Mouse (Mus musculus) cerebral cortex, adult 2 months (tissue): Measurements from ENCODE around the gene Exoc8.

ENCODE experiments used
- WGBS: fragments of 180-500 bp; shearing (Covaris S2); methylation state at CpG from one replicate; pipeline ENCODE4 v1.1.7; 2018; 5-methylcytosine and 5-hydroxymethylcytosine counted together

Exoc8 gene

DNA sequence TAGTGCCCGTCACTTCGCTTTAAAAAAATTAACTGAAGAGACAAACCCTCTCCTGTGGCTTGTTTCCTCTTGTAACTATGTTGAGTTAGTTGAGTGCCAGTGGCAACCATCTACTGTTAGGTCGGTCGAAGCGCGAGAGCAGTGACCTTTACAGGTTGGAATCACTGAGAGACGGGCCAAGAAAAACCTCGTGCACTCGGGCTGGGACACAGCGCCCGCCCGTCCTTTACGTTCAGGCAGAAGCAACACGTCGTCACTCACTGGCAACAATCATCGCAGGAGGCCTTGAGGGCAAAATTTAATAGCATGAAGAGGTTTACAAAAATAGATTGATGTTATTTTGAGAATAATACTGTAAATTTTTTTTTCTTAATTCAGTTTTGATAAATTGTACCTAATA is 12.4 kb upstream of the Exoc8 start:
- 88% methylated on average over 16 of the region's 16 CpGs for WGBS

DNA sequence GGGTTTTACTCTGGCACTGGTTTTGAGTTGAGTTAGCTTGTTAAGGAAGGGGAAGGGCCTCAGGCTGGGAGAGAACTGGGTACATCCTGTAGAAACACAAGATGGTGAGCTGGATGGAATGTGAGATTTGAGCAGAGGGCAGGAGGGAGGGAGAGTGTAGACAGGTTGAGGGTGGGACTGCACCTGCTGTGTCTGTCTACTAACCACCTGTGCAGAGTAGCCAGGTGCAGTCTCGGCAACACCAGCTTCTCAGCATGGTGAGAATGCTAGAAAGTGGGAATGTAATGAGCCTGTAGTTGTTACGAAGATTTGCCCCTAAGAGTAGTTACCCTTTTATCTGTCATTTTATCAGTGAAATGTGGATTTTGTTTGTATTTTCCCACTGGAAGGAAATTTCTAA is 8.0 kb upstream of the Exoc8 start:
- WGBS, result 73% methylated on average over 2 of the region's 2 CpGs

DNA sequence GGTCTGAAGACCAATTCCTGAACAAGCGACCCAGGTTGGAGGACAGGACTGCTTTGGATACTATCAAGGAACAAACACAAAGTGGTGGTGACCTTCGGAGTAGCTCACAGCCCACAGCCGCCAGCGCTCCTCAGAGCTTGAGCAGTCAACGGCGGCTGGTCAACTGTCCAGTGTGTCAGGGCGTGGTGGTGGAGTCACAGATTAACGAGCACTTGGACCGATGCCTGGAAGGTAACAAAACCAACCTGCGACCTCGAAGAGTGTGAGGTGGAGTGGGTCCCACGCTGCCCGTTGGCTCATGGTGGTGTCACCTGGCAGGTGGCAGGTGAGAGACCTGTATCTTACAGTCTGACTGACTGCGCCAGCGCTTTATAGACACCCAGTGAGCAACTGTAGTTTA is 5.7 kb upstream of the Exoc8 start:
- WGBS, result 92% methylated on average over 15 of the region's 15 CpGs

DNA sequence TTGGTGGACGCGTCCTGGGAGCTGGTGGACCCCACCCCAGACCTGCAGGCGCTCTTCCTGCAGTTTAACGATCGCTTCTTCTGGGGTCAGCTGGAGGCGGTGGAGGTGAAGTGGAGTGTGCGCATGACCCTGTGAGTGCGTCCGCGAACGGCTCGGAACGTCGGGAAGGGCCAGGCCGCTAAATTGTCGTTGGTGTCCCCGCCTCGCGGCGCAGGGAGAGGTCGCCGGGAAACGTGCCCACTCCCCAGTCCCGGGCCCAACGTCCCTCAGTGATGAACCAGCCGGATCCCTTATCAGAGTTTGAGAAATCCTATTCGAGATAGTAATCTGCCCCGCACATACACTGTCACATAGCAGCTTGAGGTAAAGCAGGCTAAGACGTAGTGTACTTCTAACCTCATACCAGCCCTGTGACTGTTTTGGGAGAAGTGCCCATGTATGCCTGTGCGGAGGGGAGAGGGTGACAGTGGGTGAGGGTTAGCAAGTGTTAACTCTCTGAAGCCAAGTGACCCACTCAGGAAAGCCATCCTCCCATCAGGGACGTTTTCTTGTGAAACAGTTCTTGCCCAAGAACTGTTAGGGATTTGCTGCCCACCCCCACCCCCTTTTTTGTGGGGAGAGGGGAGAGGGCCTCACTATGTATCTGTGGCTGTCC is 873 bp upstream of the Exoc8 start:
- WGBS, result 4% methylated on average over 31 of the region's 31 CpGs

DNA sequence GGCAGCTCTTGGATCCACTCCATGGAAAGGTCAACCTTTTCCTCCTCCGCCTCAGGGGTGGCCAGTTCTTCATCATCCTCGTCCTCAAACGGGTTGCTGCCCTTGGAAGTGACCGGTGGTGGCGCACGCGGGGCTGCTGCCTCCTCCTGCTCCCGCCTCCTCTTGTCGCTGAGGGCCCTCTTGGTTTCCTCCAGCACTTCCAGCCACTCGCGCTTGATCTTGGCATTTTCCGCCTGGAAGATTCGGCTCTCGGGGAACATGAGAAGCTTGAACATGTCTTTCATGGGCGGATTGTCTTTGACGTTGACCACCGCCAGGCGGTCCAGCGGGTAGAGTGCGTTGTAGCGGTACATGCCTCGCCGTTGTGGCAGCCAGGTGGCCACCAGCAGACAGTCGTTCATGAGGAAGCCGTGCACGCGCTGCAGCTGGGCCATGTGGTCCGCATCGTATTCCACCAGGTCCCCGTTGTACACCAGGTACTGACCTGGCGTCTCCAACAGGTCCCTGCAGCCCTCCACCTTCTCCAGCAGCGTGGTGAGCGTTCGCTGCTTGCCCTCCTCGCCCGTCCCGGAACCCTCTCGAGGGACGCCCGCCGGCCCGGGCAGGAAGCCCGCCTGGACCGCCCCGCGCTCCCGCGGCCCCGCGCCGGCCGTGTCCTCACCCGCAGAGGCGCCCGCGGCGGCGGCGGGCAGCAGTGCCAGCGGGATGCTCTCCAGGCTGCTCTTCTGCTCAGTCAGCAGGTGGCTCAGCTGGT is 696 bp downstream of the Exoc8 start:
- 1% methylated on average over 60 of the region's 60 CpGs for WGBS

DNA sequence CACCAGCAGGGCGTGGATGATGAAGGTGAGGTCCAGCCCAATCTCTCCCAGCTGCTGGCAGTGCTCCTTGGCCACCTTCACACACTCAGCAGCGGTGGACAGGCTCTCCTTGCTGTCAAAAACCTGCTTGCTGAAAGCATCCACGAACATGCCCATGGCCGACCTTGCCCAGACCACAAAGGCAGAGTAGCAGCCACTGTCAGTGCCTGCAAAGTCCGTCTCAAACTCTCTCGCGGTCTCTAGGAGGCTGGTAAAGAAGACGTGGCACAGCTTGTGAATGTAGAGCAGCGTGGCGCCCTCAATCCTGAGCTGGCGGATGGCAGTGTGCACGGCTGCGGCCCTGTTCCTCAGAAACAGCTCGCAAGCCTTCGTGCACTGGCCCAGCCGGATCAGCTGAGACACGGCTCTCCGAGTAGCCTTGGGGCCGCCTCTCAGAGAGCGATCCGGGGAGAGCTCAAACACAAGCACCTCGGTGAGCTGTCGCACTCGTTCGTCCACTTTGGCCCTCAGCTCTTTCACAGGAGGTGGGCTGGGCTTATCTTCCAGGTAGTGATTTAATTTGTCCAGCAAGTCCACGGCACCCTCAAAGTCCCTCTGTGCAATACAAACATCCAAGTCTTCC is 1.4 kb downstream of the Exoc8 start:
- WGBS, result 77% methylated on average over 26 of the region's 26 CpGs

DNA sequence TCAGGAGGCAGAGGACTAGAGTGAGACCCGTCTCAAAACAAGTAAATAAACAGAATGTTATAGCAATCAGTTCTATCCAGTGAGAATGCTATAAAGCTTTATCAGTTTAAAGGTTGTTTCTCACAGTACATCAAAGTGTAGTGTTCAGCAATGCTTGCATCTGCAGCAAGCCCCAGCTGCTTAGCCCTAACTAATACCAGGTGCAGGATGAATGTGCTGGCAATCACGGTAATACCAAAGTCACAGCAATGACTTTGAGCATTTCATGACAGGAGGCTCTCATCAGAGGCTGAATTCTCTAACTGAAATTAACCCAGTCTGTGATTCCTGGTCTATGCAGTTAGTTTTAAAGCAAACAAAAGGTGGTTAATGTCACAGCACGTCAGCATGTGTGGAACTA is 4.9 kb downstream of the Exoc8 start:
- WGBS, result 45% methylated on average over 3 of the region's 3 CpGs

DNA sequence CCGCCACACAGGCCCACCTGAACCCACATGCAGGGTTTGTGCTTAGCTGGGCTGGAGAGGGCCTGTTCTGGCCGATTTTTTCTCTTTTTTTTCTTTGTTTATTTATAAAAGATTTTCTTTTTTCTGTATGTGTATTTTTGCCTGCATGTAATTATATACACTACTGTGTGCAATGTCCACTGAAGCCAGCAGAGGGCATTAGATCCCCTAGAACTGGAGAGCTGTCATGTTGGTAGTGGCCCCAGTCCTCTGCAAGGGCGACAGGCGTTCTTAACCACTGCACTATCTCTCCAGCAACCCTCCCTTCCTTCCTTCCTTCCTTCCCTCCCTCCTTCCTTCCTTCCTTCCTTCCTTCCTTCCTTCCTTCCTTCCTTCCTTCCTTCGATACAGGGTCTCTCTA is 9.1 kb downstream of the Exoc8 start:
- 94% methylated on average over 5 of the region's 5 CpGs for WGBS

DNA sequence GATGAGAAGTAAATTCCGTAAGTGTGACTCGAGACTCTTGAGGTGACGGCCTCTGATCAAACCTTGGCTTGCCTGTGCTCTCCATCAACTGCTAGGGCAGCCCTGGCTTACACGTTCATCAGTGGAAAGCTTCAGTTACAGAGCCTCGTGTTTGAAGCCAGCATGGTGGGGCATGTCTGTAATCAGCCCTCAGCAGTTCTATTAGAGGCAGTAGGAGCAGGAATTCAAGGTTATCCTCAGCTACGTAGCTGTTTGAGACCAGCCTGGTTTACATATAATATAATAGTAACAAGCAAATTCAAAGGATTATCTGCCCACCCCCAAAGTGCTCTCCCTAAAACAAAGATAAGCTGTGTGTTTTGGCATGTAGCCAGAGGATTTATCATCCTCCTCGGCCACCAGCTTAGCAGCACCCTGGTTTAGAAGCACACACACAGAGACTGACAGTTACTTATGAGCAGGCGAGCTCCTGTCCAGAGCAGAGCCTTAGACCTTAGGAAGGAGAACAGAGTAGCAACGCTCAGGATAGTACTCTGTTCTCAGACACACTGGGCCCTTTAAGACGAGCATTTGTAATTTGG is 18.5 kb downstream of the Exoc8 start:
- WGBS, result 70% methylated on average over 10 of the region's 10 CpGs

DNA sequence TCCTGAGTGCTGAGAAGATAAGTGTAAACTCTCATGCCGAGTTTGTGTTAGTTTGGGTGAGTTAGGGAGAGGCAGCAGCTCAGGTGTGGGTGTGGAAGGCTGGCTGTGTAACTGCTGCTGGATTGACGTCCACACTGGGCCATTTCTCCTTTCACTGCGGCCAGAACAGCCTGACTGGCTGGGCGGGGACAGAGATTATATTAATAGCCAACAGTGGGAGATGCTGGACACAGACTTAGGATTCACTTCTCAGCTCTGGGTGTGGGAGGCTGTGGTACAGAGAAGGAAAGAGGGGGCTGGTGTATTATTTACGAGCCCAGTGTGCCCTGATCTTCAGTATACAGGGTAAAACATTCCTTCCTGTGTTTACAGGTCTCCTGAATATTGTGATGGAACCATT is 19.4 kb downstream of the Exoc8 start:
- 62% methylated on average over 5 of the region's 5 CpGs for WGBS

DNA sequence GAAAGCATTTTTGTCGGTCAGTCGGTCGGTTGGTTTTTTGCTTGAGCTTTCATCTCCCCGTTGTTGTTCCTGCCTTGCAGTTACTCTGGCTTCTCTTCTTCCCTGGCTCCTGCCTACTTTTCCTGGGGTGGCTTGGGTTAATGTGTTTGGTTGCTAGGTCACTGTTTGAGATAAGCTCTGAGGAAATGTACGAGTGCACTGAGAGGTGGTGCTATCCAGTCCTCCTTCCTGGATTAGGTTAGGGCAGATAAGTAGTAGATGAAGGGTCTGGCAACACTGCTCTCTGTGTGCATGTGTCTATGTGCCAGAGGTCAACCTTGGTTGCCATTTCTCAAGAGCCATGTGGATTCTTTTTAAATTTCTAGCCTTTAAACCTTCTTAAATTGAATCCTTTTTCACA is 24.8 kb downstream of the Exoc8 start:
- 91% methylated on average over 5 of the region's 5 CpGs for WGBS

DNA sequence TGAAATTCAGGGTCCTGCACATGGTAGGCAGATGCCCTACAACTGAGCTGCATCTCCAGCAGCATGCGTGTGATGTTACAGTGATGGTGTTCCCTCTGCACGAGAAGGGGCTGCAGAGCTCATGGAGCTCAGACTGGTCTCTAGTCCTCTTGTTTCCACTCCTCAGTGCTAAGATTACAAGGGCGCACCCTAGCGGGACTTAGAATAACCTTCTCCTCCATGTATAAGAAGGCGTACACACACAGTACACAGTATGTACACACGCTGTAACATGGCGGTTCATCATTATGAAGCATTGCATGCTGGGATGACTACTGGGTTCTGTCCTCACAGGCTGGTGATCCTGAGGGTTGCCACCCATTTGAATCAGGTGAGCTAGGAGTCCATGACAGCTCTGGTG is 25.4 kb downstream of the Exoc8 start:
- 95% methylated on average over 7 of the region's 7 CpGs for WGBS

DNA sequence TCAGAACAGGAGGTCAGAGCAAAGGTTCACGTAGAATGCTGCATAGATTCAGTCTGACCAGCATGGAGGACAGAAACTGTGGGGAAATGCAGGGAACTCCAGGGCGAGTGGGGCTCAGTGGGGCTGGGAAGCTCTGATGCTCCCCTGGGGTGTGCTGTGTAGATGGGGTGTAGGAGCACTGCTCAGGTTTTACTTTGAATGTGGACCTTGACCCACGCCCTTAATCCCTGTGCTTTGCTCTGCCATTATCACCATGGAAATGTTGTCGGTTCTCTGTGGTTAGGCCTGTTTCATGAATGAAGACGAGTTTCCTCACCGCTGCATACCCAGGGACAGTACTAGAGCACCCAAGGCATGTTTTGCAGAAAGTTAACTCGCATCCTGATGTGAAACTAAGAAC is 26.0 kb downstream of the Exoc8 start:
- WGBS, result 95% methylated on average over 7 of the region's 7 CpGs

DNA sequence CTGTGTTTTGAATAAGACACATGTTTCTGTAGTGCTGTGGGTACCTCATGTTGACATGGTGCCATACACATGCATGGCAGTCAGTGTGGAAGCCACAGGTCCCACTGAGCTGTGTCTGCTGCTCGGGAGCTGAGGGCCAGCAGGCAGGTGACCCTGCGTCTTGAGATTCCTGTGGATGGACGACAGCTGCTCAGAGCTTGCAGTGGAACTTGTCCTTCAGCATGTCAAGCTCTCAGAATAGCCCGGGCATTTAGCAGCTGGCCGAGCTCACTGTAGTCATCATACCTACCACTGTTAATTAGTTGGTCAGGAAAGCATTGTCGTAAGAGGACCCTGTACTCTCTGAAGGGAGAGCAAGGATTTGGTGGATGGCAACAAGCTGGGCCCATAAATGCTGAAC is 27.8 kb downstream of the Exoc8 start:
- WGBS, result 89% methylated on average over 6 of the region's 6 CpGs

DNA sequence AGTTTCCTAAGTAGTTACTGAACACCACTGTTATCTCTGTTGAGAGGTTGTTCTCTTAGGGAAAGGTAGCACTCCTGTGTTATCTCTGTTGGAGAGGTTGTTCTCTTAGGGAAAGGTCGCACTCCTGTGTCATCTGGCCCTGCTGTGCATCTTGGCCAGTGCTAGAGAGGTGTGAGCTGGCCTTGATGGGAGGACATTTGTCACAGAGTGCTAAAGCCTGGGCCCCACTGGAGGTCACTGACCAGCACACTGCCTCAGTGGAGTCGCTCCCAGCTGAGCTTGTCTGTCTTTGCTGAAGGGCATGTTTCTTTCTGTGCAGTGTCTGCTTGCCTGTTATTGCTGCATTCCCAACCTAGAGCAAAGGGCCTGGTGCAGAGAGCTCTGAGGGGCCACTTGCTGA is 30.4 kb downstream of the Exoc8 start:
- whole genome bisulfite sequencing, result 94% methylated on average over 2 of the region's 2 CpGs

DNA sequence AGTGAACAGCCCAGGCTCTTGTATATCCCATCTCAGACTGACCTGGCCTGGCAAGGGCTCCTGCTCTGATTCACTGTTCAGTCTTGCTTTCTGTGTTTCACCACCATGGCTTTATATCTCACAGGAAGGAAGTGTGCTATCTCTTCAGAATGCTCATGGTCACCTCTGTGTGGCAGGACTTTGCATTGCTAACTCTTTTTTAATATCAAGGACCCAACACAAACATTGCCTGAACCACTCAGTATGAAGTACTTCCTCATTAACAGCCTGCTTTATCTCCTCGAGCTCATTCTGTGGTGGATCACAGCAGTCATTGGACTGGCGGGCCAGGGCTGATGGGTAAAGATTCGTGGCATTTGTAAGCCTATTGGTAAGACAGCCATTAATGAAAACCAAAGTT is 30.8 kb downstream of the Exoc8 start:
- 83% methylated on average over 3 of the region's 3 CpGs for WGBS

DNA sequence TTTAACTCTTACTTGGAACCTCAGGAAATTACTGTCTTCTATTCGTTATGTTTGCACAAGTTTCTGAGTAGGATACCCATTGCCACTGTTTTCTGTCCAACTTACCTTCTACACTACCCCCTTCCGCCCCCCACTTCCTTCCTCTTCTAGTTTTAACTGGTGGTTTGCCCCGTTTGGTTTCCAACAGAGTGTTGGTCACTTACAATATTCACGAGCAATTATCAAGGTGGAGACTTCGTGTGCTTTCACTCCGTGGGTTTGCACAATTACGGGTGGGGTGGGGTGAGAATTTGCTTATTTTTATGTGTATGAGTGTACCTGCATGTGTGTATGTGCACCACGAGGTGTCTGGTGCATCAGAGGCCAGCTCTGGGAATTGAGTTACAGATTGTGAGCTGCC is 33.8 kb downstream of the Exoc8 start:
- 11% methylated on average over 8 of the region's 8 CpGs for WGBS

DNA sequence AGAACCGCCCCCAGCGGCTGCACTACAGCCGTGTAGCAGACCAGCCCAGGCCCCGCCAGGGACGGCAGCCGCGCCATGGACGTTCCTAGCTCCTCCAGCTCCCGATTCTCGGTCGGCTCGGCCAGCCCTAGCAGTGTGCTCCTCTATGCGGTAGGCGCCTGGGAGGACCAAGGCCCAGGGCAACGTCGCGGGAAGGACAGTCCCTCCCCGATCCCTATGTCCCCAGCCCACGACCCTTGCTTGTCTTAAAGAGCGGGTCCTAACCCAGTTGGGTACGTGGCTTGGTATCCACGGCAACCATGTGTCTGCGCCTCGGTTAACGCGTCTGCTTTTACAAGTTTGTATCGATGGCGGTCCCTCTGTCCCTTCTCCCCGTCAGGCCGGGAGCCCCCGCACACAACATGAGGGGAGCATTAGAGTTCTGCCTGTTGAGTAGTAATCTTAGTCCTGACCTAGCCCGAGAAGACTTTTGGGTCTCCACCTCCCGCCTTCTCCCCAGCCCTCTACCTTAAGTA is 34.3 kb downstream of the Exoc8 start:
- WGBS, result under 1% methylated on average over 33 of the region's 33 CpGs

DNA sequence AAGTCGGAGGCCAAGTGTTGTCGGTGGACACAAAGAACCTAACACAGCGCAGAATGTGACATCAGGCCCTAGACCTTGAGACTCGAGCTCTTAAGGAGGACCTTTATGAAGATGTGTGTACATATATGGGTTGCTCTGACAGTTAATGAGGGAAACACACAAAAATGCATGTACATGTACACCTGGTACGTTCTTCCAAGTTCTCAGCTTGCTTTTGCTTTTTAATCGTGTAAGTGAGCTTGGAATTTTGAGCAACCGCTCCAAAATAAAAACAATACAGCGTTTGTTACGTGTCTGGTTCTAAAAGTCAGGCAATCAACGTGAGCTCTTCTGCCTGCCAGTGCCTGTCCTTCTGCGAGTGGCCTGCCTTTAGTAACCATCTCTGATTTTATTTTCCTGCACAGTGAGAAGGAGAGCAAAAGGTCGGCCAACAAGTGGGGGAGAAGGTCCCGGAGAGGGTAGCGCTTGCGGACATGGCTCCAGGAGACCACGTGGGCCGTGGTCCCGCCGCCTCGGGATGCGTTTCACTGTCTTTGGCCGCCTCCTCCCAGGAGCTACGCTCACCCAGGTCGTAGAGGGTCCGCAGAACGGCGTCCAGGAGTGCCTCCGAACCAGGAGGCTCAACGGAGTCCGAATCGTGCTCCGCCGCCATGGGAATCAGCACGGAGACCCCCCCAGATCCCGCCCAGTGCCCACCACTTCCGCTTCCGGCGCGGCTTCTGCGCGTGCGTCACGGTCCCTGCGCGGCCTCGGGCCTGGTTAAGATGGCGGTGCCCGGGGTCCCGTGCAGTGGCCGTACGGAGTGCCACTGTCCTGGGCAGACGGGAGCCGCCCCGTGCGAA is 35.0 kb downstream of the Exoc8 start, which contains the start of the genes Gnpat and 2810004N23Rik:
Gnpat (plus strand) TSS at position 713 of the 842 bp plus-strand sequence.
2810004N23Rik (minus strand) TSS at position 800 of the 842 bp plus-strand sequence.
- WGBS, result under 1% methylated on average over 55 of the region's 55 CpGs

DNA sequence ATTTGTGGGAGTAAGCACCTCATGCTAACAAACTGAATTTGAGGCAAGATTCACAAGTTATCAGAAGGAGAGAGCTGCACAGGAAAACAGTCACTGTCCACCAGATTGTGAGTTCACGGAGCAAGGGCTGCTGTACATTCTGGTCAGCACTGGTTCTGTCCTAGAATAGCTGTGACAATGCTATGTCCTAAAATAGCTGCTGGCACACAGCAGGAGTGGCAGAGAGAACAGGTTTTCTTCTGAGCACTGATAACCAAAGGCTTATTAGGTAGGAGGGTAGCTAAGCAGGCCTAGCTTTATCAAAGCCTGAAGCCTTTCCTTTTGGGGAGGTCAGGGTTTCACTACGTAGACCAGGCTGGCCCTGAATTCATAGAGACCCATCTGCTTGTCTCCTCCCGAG is 37.3 kb downstream of the Exoc8 start:
- WGBS, result 73% methylated on average over 3 of the region's 3 CpGs

DNA sequence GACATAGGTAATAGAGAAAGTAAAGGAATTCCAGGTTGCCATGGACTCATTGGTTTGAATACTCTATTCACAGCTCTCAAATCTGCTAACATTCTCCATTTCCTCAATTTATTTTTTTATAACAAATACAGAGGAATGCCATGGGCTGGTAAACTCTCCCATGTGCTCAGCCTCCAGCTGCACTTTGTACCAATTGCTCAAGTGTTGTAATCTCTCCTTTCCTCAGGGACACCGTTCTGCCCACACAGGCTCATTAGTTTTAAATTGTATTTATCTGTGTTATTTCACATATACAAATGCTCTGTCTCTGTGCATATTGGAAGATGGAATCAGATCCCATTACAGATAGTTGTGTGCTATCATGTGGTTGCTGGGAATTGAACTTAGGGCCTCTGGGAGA is 44.0 kb downstream of the Exoc8 start:
- 95% methylated on average over 1 of the region's 1 CpGs for WGBS
